Mouse (Mus musculus) MN1 (cell line): ENCODE results near the gene 9130019O22Rik.

Experiments used
- DNase-seq: peaks from one replicate; pipeline ENCODE4 v3.0.0-alpha.2; 2016; ENCODE audit warnings: low spot score

The 9130019O22Rik gene

DNA sequence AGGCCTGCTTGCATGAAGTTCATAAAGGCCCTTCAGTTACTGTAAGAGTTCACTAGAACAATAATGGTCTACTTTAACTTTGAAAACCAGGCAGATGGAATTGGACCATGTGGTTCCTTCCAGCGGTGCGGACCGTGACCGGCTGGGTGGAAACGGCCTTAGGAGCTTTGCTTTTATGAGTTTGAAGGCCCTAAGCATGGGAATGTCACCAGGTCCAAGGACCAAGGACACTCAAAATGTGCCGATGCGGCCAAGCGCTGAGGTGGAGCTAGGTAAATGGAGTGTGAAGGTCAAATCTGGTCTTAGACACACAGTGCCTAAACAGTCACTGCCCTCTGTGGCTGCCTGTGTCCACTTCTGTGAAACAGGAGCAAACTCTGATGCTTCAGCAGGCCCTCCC is 45.6 kb downstream of the 9130019O22Rik start:
- no peak for DNase-seq

DNA sequence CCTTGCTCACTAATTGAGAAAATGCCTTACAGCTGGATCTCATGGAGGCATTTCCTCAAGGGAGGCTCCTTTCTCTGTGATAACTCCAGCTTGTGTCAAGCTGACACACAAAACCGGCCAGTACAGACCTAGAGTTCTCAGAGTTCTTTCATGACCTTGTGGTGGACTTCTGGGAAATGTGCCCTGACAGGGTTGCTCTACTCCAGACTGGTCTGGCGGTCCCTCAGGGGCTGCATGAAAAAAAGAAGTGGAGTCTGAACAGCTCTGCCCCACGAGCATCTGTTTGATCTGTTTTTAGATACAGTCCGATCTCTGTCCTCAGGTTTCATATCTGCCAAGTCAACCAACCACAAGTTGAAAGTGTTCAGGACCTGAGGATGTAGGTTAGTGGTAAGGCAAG is 49.3 kb downstream of the 9130019O22Rik start:
- DNase-seq: no peak

DNA sequence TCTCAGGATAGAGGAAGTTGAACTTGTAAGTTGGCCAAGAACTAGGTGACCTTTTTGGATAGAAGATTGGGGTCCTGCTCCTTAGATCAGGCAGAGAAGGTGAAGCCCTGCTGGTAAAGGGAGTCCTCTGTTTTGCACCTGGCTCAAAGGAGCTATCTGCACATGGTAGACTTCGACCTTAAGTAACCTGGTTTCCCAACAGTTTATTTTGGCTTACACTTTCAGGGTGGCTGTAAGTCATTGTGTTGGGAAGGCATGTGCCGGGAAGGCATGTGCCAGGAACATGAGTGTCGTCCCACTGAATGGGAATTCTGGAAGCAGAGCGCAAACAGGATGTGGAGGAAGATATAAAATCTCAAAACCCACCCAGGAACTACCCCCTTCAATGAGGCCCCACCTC is 51.4 kb downstream of the 9130019O22Rik start:
- DNase-seq: no peak

DNA sequence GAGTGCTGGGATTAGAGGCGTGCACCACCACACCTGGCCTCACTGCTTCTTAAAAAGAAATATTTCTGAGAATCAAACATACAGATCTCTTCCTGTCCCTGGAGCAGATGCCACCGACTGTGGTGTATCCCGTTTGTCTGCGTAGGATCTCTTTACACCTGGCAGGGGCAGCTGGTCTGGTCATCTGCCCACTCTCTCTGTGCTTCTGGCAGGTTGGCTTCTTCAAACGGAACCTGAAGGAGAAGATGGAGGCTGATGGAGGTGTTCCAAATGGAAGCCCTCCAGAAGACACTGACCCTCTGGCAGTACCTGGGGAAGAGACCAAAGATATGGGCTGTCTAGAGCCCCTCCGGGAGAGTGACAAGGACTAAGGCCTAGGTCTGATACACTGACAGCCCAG is 53.7 kb downstream of the 9130019O22Rik start:
- DNase-seq: no peak
